Mouse (Mus musculus): ENCODE measurements around the gene Syap1. TPM values are rescaled to one million over a fixed set of nuclear protein-coding genes. Genes with fewer than 3 reads are reported as not detected.

The Syap1 gene
- total RNA-seq (2014; rRNA removed) (48.2 and 50.5 TPM in 2 replicates), polyA plus RNA-seq (2015; fragmentation: Nextera tagmentation; extraction: Ambion mirVana) (40.7 and 42.2 TPM in 2 replicates)

- ATAC-seq = peak; percentile 95
- peak; percentile 83 for DNase-seq
- Histone ChIP-seq H3K4me3 (ENCODE audit: low read depth, low read length) (peak within 1 kb of the TSS; percentile 63), H3K36me3 (ENCODE audit: insufficient read depth) (no peaks in the 10 kb centered on the region), H3K4me1 (ENCODE audit: insufficient read depth) (no peaks in the 10 kb centered on the region; the same call in 1 of the 2 replicates), H3K9me3 (ENCODE audit: low read length) (no peaks in the 10 kb centered on the region), H3K4me2 (ENCODE audit: low read depth) (peak within 1 kb of the TSS; percentile 51), H3K27ac (ENCODE audit: low read depth, low read length) (peak within 1 kb of the TSS; percentile 40; the same call in 1 of the 2 replicates), H3K9ac (peak within 1 kb of the TSS; percentile 62), H3K27me3 (ENCODE audit: insufficient read depth, low read length) (no peaks in the 10 kb centered on the region)
- TF ChIP-seq CTCF (IDR thresholded peaks at IDR 0.05; ENCODE audit: low read depth) = no peak
- WGBS = 38% methylated on average over 42 of the region's 47 CpGs
Observed at GRCm38 (mm10) chrX:162887931-162888511, at the start of gene Syap1. Gene Syap1, minus strand, starts transcription at chrX:162888447.

DNA sequence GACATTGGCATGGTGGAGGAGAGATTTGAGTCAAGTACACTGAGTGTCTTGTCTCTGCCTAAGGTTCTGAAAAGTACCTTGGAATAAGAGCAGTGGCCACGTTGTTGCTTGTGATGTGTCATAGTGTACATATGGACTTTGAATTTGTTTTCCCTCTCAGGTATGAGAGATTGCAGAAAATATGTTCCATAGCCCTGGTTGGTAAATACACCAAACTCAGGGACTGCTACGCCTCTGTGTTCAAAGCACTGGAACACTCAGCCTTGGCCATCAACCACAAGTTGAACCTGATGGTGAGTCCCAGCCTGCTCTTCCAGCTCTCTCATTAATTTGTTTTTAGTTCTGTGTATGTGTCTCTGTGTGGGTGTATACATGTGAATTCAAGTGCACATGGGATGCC, 43.2 kb upstream of the Syap1 start:
- 0 out of 2 replicates have a peak, but pooled peaks cover 3% of the 10 kb centered on the region for H3K36me3 ChIP-seq (ENCODE audit: insufficient read depth)
- H3K27me3 ChIP-seq (ENCODE audit: insufficient read depth, low read length) = no peaks in the 10 kb centered on the region
- no peak overlapping the region for H3K9ac ChIP-seq
- no peak overlapping the region for H3K27ac ChIP-seq (ENCODE audit: low read depth, low read length)
- no peak for DNase-seq
- TF ChIP-seq CTCF (IDR thresholded peaks at IDR 0.05; ENCODE audit: low read depth) = no peak
- ATAC-seq = no peak
- 89% methylated on average over 2 of the region's 2 CpGs for WGBS
- no peak overlapping the region for H3K4me3 ChIP-seq (ENCODE audit: low read depth, low read length)
- no peaks in the 10 kb centered on the region for H3K9me3 ChIP-seq (ENCODE audit: low read length)
- no peak overlapping the region for H3K4me2 ChIP-seq (ENCODE audit: low read depth)
- H3K4me1 ChIP-seq (ENCODE audit: insufficient read depth) = no peaks in the 10 kb centered on the region

GRCm38 (mm10) chrX:162921487-162922125, 33.4 kb upstream of the Syap1 start:
- no peak overlapping the region for H3K27ac ChIP-seq (ENCODE audit: low read depth, low read length)
- no peak overlapping the region for H3K4me3 ChIP-seq (ENCODE audit: low read depth, low read length)
- WGBS = 82% methylated on average over 8 of the region's 8 CpGs
- no peak overlapping the region for H3K4me2 ChIP-seq (ENCODE audit: low read depth)
- no peaks in the 10 kb centered on the region for H3K9me3 ChIP-seq (ENCODE audit: low read length)
- H3K9ac ChIP-seq = no peak overlapping the region
- no peaks in the 10 kb centered on the region for H3K36me3 ChIP-seq (ENCODE audit: insufficient read depth)
- ATAC-seq (no peak), DNase-seq (no peak)
- H3K4me1 ChIP-seq (ENCODE audit: insufficient read depth) = no peaks in the 10 kb centered on the region
- no peaks in the 10 kb centered on the region for H3K27me3 ChIP-seq (ENCODE audit: insufficient read depth, low read length)
- no peak for TF ChIP-seq CTCF (IDR thresholded peaks at IDR 0.05; ENCODE audit: low read depth)

GRCm38 (mm10) chrX:162915697-162916096, 27.4 kb upstream of the Syap1 start:
- Histone ChIP-seq H3K9ac (no peak overlapping the region), H3K4me1 (ENCODE audit: insufficient read depth) (no peaks in the 10 kb centered on the region), H3K4me3 (ENCODE audit: low read depth, low read length) (no peak overlapping the region), H3K4me2 (ENCODE audit: low read depth) (no peak overlapping the region), H3K27me3 (ENCODE audit: insufficient read depth, low read length) (no peaks in the 10 kb centered on the region), H3K9me3 (ENCODE audit: low read length) (no peaks in the 10 kb centered on the region), H3K36me3 (ENCODE audit: insufficient read depth) (0 out of 2 replicates have a peak, but pooled peaks cover under 1% of the 10 kb centered on the region), H3K27ac (ENCODE audit: low read depth, low read length) (no peak overlapping the region)
- ATAC-seq = peak; percentile 69
- DNase-seq = peak; percentile 76
- 32% methylated on average over 5 of the region's 5 CpGs for WGBS
- peak; percentile 78 for TF ChIP-seq CTCF (IDR thresholded peaks at IDR 0.05; ENCODE audit: low read depth)

- no peak overlapping the region for H3K4me2 ChIP-seq (ENCODE audit: low read depth)
- H3K4me1 ChIP-seq (ENCODE audit: insufficient read depth) = no peaks in the 10 kb centered on the region
- no peak overlapping the region for H3K27ac ChIP-seq (ENCODE audit: low read depth, low read length)
- H3K9ac ChIP-seq = no peak overlapping the region
- WGBS = 99% methylated on average over 3 of the region's 3 CpGs
- ATAC-seq (no peak), DNase-seq (no peak)
- no peaks in the 10 kb centered on the region for H3K9me3 ChIP-seq (ENCODE audit: low read length)
- 0 out of 2 replicates have a peak, but pooled peaks cover 3% of the 10 kb centered on the region for H3K36me3 ChIP-seq (ENCODE audit: insufficient read depth)
- no peak for TF ChIP-seq CTCF (IDR thresholded peaks at IDR 0.05; ENCODE audit: low read depth)
- no peaks in the 10 kb centered on the region for H3K27me3 ChIP-seq (ENCODE audit: insufficient read depth, low read length)
- H3K4me3 ChIP-seq (ENCODE audit: low read depth, low read length) = no peak overlapping the region
Observed at GRCm38 (mm10) chrX:162913651-162914050, 25.4 kb upstream of the Syap1 start.

DNA sequence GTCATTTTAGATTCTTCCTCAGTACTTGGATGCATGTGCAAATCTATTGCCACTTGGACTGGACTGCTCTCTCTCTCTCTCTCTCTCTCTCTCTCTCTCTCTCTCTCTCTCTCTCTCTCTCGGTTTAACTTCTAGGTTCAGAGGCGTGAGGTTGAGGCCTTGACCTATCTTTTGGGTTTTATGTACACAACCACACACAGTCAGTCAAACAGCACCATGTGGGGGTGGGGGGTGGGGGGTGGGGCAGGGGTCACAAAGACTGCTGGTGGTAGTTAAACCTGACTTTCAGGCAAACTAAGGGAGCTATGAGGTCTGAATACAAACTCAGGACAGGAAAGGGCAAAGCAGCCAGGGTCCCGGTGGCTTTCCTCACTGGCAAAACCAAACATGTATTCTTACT, 19.3 kb upstream of the Syap1 start:
- Histone ChIP-seq H3K4me3 (ENCODE audit: low read depth, low read length) (no peak overlapping the region), H3K9ac (no peak overlapping the region), H3K27me3 (ENCODE audit: insufficient read depth, low read length) (no peaks in the 10 kb centered on the region), H3K9me3 (ENCODE audit: low read length) (no peaks in the 10 kb centered on the region), H3K27ac (ENCODE audit: low read depth, low read length) (no peak overlapping the region), H3K4me2 (ENCODE audit: low read depth) (no peak overlapping the region), H3K36me3 (ENCODE audit: insufficient read depth) (0 out of 2 replicates have a peak, but pooled peaks cover 3% of the 10 kb centered on the region), H3K4me1 (ENCODE audit: insufficient read depth) (no peaks in the 10 kb centered on the region)
- no peak for TF ChIP-seq CTCF (IDR thresholded peaks at IDR 0.05; ENCODE audit: low read depth)
- WGBS = 82% methylated on average over 3 of the region's 3 CpGs
- DNase-seq = no peak
- ATAC-seq = no peak

- ATAC-seq = peak; percentile 83
- peak overlapping the region; percentile 75 for H3K27ac ChIP-seq (ENCODE audit: low read depth, low read length)
- TF ChIP-seq CTCF (IDR thresholded peaks at IDR 0.05; ENCODE audit: low read depth) = no peak; the same call in 1 of the 2 replicates
- 32% methylated on average over 29 of the region's 29 CpGs for WGBS
- H3K36me3 ChIP-seq (ENCODE audit: insufficient read depth) = no peaks in the 10 kb centered on the region
- H3K4me2 ChIP-seq (ENCODE audit: low read depth) = peak overlapping the region; percentile 73
- no peaks in the 10 kb centered on the region for H3K4me1 ChIP-seq (ENCODE audit: insufficient read depth)
- H3K9me3 ChIP-seq (ENCODE audit: low read length) = no peaks in the 10 kb centered on the region
- peak overlapping the region; percentile 70 for H3K9ac ChIP-seq
- H3K4me3 ChIP-seq (ENCODE audit: low read depth, low read length) = peak overlapping the region; percentile 49
- peak; percentile 63 for DNase-seq
- H3K27me3 ChIP-seq (ENCODE audit: insufficient read depth, low read length) = no peaks in the 10 kb centered on the region
Observed at GRCm38 (mm10) chrX:162902040-162902734, 13.9 kb upstream of the Syap1 start.

Measured in forebrain, postnatal 0 days (tissue).